Mouse (Mus musculus) spleen, postnatal 0 days (tissue): ENCODE data around the gene Inha. TPM values are rescaled to one million over a fixed set of nuclear protein-coding genes. Genes with fewer than 3 reads are reported as not detected.

Source experiments
- polyA plus RNA-seq: library from polyadenylated mRNA; unstranded; fragments of >200 nt; fragmentation: Nextera tagmentation; extraction: Ambion mirVana; gene quantifications from 2 replicates; pipeline ENCODE4 v1.2.1, GENCODE M21; 2015

Inha gene
- polyA plus RNA-seq, result 0.97 and 1.8 TPM in 2 replicates

DNA sequence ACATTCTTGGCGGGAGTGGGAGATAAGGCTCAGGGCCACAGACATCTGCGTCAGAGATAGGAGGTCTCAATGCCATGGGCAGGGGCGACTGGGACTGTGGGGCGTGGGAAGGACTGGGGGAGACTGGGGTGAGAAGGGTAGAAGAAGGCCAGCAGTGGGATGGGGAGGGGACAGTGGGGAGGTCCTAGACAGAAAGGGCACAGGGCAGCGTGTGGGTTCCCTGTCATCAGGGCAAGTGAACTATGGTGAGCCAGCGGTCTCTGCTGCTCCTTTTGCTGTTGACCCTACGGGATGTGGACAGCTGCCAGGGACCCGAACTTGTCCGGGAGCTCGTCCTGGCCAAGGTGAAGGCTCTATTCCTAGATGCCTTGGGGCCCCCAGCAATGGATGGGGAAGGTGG is at the start of gene Inha:
Gene Inha (plus strand): TSS at position 72 of the 400 bp plus-strand sequence.

DNA sequence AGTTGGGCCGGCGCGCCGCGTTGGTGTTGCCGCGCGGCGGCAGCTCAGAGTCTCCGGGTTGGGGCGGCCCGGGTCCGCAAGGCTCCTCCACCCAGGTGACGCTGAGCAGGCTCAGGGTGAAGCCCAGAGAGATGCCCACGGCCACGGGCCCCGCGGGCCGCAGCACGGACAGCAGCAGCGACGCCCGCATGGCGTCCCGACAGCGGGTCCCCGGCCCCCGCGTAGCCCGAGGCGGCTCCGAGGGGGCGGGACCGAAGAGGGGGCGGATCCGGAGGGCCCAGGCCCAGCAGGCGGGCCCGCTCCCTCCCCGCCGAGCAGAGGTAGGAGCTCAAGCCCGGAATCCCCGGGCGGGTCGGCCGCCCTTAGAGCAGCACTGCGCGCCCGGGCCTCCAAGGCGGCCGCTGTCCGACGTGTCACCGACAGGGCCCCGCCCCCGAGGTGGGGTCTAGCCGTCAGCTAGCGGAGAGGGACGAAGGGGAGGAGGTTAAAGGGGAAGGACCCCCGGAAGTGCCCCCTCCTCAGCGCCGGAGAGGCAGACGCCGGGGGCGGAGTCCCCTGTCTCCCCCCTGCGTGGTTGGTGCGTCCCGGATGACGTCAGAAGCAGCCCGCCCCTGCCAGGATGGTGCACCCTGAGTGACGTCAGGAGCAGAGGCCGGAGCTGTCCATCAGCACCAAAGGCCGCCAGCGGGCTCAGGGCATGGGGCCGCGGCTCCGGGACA is 27.8 kb upstream of the Inha start, which contains the start of the genes Chpf and Tmem198:
Gene Chpf (minus strand): TSS at position 392 of the 719 bp plus-strand sequence.
Gene Tmem198 (plus strand): TSS at position 617 of the 719 bp plus-strand sequence.

DNA sequence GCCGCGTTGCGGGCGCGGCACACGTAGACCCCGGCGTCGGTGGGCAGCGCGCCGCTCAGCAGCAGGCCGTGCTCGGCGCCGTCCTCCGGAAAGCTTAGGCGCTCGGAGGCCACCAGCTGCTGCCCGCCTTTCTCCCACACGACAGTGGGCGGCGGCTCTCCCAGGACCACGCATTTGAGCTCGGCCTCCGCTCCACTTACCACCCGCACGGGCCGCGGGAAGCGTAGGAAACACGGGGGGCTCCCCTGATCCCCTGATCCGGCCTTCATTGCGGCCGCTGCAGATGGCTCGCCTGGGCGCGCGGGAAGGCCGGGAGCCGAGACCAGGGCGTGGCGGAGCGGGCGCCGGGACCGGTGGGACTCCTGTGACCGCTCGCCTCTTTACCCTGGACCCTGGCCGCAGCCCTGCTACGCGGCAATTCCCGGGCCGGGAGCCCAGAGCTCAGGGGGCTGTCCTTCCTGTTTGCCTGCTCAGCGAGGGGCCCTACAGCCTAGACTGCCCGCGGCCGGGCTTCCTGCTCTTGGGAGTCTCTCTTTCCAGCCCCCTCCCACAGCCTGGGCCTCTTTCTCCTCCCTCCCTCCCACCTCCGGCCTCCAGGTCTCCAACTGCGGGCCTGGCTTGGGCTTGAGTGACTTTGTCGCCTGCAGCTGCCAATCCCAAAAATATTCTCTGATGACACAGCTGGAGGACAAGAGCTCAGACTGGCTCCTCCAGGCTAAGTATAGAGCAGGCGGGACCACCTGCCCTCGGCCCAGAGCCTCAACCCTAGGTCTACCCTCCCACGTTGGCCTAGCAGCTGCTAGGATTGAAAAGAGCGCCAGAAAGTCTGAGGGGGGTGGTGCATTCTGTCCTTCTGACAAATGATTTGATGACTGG is 683 bp upstream of the Inha start, which contains the start of gene Obsl1:
Gene Obsl1 (minus strand): TSS at position 497 of the 876 bp plus-strand sequence.

DNA sequence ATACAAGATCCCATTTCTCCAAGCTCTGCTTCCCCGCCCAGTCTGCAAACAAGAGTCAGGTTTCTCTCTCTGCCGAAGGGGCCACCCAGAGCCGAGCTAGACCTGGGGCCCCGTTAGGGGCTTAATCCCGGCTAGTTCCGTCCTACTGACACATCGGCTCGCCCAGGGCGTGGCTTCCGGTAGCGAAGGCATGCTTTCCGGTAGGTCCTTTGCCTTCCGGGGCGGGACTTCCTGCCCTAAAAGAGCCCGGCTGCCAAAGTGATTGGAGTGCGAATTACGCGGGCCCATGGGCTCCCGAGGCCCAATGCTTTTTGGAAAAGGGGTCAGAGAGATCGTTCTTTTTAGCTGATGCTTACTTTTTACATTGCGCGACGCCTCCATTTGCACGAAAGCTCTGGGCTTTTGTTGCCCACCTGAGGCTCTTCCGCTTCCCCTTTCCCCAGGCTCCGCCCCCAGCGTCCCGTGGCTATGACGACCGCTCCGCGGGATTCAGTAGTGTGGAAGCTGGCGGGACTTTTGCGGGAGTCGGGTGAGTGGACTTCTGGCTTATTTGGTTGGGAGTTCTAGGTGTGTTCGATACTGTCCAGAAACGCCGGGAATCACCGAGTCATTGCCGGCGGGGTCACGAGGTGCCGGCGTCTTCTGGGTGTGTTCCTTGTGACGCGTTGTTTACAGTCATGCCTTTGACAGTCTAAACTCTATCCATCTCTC is 14.6 kb downstream of the Inha start, which contains the start of gene Stk11ip:
Gene Stk11ip (plus strand): TSS at position 209 of the 711 bp plus-strand sequence.

DNA sequence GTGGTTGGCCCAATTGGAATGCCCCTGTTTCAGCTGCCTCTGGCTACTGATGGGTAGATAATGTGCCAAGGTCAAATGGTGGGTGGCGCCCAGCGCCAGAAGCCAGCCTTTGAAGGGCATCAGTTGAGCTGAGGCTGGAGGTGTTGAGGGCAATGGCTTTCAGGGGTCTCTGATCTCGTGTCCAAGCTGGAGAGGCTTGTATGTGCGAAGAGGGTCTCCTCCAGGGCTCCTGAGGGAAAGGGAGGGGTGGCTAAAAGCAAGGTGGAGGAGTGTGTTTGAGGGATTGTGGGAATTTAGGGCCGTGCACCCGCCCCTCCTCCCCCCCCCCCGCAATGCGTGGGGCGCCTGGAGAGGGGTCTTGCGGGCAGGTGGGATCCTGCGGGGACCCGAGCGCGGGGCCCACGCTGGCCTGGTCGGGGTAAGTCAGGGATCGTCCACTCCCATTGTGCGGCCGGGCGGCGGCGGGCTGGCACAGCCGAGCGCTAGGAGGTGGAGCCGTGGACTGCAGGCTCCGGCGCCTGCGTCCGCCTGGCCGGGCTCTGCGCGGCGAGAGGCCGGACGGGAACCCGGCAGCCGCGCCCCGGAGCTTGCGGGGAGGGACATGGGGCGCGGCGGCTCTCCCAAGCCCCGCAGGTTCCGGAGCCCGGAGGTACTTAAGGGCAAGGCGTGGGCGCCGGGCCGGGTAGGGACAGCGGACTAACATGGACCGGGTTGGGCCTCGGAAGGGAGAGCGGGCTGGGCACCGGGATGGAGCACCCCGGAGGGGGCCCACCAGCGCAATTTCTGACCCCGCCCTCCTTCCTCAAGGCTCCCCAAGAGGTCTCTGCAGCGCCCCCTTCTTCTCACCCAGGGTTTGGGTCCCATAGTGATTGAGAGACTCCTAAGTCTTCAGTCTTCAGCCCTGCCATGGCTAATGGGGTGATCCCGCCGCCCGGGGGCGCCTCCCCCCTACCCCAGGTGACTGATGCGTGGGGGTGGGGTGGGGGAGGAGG is 39.4 kb downstream of the Inha start, which contains the start of gene Slc4a3:
Gene Slc4a3 (plus strand): TSS at position 302 of the 992 bp plus-strand sequence.

Other genes starting within 250 kb of the Inha start
- 0.05 and 0.12 TPM in 2 replicates for gene Ptprn, start 242.6 kb upstream of the Inha start, polyA plus RNA-seq
- gene Resp18, start 228.7 kb upstream of the Inha start, polyA plus RNA-seq, result not detected in 2 replicates
- 46.6 and 54.4 TPM in 2 replicates for gene Dnpep, start 189.1 kb upstream of the Inha start, polyA plus RNA-seq
- gene Des, start 146.7 kb upstream of the Inha start, polyA plus RNA-seq, result 18.8 and 21.8 TPM in 2 replicates
- 6.9 and 7.2 TPM in 2 replicates for gene Speg, start 131.8 kb upstream of the Inha start, polyA plus RNA-seq
- 31.2 and 35.9 TPM in 2 replicates for gene Gmppa, start 71.1 kb upstream of the Inha start, polyA plus RNA-seq
- gene Asic4, start 56.6 kb upstream of the Inha start, polyA plus RNA-seq, result not detected in 2 replicates
- gene Chpf, start 27.8 kb upstream of the Inha start, polyA plus RNA-seq, result 8.8 and 10.6 TPM in 2 replicates
- 0.25 and 0.32 TPM in 2 replicates for gene Tmem198, start 27.5 kb upstream of the Inha start, polyA plus RNA-seq
- gene Obsl1, start 625 bp upstream of the Inha start, polyA plus RNA-seq, result 13.6 and 19.7 TPM in 2 replicates
- gene Stk11ip, start 14.5 kb downstream of the Inha start, polyA plus RNA-seq, result 9.3 and 10.9 TPM in 2 replicates
- gene Slc4a3, start 39.2 kb downstream of the Inha start, polyA plus RNA-seq, result 3.3 and 4.3 TPM in 2 replicates